Mouse (Mus musculus): ENCODE measurements around the gene Ttc27.

GRCm38 (mm10) chr17:74678061-74678460 is 39.5 kb upstream of the Ttc27 start:
- TF ChIP-seq GATA1 (IDR thresholded peaks at IDR 0.05; ENCODE audit: low read length), result no peak
- no peak for TF ChIP-seq TAL1 (IDR thresholded peaks at IDR 0.05; ENCODE audit: low read length)
